Mouse (Mus musculus) intestine, embryonic 16.5 days (tissue): Measurements from ENCODE around the gene Vmn2r90. TPM values are rescaled to one million over a fixed set of nuclear protein-coding genes. Genes with fewer than 3 reads are reported as not detected.
"Not testable (repeated sequence)": the region's sequence is repeated elsewhere in the genome, so short reads cannot be mapped to it uniquely, and the experiment has no call there.

Source experiments
- ATAC-seq: fragments of 200-750 bp; cut with Nextera tagmentation; 2 replicates; pipeline ENCODE4 v1.8.0; 2017; ENCODE audit warnings: moderate TSS enrichment, moderate library complexity
- H3K27ac ChIP-seq: fragments of 300-500 bp; sonication (generic); 2 replicates; pipeline ENCODE4 v1.5.1; 2014; ENCODE audit warnings: mild to moderate bottlenecking, low read length
- H3K27me3 ChIP-seq: fragments of 300-500 bp; sonication (generic); replicated peaks from 2 replicates; pipeline ENCODE4 v1.6.1; 2014; ENCODE audit warnings: low read length, control low read depth, mixed read lengths; ENCODE audit not compliant: control insufficient read depth, insufficient read depth
- H3K36me3 ChIP-seq: fragments of 300-500 bp; sonication (generic); 2 replicates; pipeline ENCODE4 v1.6.1; 2014; ENCODE audit warnings: low read length, control low read depth; ENCODE audit not compliant: control insufficient read depth, insufficient read depth
- H3K4me1 ChIP-seq: fragments of 300-500 bp; sonication (generic); 2 replicates; pipeline ENCODE4 v1.6.1; 2014; ENCODE audit warnings: low read length, control low read depth, mixed read lengths; ENCODE audit not compliant: control insufficient read depth, insufficient read depth
- H3K4me2 ChIP-seq: fragments of 300-500 bp; sonication (generic); 2 replicates; pipeline ENCODE4 v1.6.1; 2014; ENCODE audit warnings: low read depth, low read length, control low read depth
- H3K4me3 ChIP-seq: fragments of 300-500 bp; sonication (generic); 2 replicates; pipeline ENCODE4 v1.5.1; 2014; ENCODE audit warnings: mild to moderate bottlenecking, low read length
- H3K9ac ChIP-seq: fragments of 300-500 bp; sonication (generic); 2 replicates; pipeline ENCODE4 v1.6.1; 2014; ENCODE audit warnings: low read depth, low read length
- H3K9me3 ChIP-seq: fragments of 300-500 bp; sonication (generic); 2 replicates; pipeline ENCODE4 v1.6.1; 2016; ENCODE audit warnings: low read length, control low read depth; ENCODE audit not compliant: control insufficient read depth
- WGBS: fragments of 180-500 bp; shearing (Covaris S2); extraction: QIAGEN DNeasy Blood & Tissue Kit; methylation state at CpG from one replicate; pipeline ENCODE4 v1.1.7; 2014; 5-methylcytosine and 5-hydroxymethylcytosine counted together
- polyA plus RNA-seq: library from polyadenylated mRNA; unstranded; fragments of >200 nt; fragmentation: Nextera tagmentation; extraction: Ambion mirVana; gene quantifications from 2 replicates; pipeline ENCODE4 v1.2.1, GENCODE M21; 2015

Gene Vmn2r90
- polyA plus RNA-seq, 1 experiment from 2014 or later = not detected

DNA sequence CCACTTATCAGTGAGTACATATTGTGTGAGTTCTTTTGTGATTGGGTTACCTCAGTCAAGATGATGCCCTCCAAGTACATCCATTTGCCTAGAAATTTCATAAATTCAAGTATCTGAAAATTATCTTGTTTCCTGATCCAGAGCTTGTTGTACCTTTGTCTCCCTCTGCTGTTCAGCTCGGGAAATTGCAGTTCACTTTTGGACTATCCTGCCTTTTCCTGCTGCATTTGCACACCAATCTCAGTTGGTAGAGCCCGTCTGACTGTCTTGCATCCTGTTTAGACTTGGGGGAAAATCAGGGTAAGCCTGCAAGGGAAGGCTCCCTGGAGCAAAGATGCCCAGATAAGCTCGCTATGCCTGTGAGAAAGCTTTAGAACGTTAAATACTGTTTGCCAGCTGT, 45.8 kb downstream of the Vmn2r90 start:
- not testable (repeated sequence) for H3K4me1 ChIP-seq, H3K4me3 ChIP-seq, H3K9me3 ChIP-seq, ATAC-seq, H3K4me2 ChIP-seq, H3K9ac ChIP-seq, H3K27ac ChIP-seq, H3K36me3 ChIP-seq, H3K27me3 ChIP-seq
- WGBS = 6% methylated on average over 4 of the region's 4 CpGs

DNA sequence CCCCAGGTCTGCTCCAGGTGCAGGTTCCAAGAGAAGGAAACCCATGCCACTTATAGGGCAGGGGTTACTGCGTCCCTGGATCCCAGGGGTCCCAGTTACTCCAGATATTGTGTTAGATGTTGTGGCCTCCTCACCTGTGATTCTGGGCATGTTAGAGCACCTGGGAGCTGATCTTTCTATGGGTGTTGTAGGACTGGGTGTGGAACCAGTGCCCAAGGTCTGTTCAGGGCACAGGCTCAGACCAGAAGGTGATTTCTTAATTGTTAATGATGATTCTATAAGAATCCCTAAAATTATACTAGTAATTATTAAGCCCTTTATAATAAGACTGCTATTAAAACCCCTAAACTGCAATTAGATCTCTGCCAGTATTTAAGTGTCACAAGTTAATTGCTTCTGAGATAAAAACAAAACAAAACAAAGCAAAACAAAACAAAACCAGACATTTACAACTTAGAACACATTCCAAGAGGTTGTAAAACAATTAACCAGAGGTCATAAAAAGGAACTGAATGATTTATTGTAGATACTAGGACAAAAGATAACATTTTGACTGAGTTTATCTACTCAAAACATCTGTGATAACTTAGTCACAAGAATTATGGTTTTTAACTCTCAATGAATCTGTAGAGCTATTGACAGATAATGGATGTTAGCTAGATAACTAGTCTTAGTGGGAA, 59.2 kb downstream of the Vmn2r90 start:
- WGBS = 67% methylated on average over 1 of the region's 1 CpGs
- H3K9ac ChIP-seq = no peak overlapping the region
- H3K4me3 ChIP-seq = no peak overlapping the region
- H3K9me3 ChIP-seq = no peaks in the 10 kb centered on the region
- H3K27me3 ChIP-seq = no peaks in the 10 kb centered on the region
- H3K4me1 ChIP-seq = no peaks in the 10 kb centered on the region
- no peak overlapping the region for H3K27ac ChIP-seq
- ATAC-seq = peak; percentile 84
- H3K36me3 ChIP-seq = no peaks in the 10 kb centered on the region
- no peak overlapping the region for H3K4me2 ChIP-seq

DNA sequence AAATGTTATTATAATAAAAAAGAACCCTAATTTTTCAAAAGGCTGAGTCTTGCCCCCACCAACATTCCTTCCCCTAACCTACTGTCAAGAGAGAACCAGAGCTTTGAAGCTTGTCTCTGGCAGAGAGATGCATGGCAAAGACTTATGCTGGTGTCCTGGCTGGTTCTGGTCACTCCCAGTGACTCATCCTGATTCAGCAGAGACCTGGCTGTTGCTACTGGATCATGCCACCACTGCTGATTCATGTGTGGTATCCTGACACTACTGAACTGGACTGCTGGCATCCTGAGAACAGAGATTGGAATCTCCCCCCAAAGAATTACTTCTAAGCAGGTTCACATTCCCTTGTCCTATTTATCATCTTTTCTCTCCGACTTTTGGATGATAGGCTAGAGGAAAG, 60.7 kb downstream of the Vmn2r90 start:
- no peak overlapping the region for H3K9ac ChIP-seq
- H3K4me1 ChIP-seq = no peaks in the 10 kb centered on the region
- no peak overlapping the region for H3K27ac ChIP-seq
- no peak overlapping the region for H3K4me3 ChIP-seq
- ATAC-seq = no peak
- no peaks in the 10 kb centered on the region for H3K36me3 ChIP-seq
- H3K9me3 ChIP-seq = no peaks in the 10 kb centered on the region
- WGBS = 32% methylated on average over 1 of the region's 1 CpGs
- no peaks in the 10 kb centered on the region for H3K27me3 ChIP-seq
- no peak overlapping the region for H3K4me2 ChIP-seq

DNA sequence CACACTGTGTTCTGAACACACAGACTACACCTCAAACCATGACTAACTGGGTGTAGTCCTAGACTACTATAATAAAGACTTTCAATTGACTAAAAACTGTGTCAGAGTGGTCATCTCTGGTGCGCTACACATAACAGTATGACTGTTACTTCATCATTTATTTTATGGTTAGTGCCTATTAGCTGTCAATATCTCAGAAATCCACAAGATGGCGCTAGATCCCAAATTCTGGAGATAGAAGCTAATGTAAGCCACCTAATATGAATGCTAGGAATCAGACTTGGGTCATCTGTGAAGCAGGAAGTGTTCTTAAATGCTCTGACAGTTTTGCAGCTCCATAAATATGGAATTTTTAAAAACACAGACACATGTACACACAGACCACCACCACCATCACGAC, 62.9 kb downstream of the Vmn2r90 start:
- Histone ChIP-seq H3K9ac (no peak overlapping the region), H3K4me3 (no peak overlapping the region), H3K4me2 (no peak overlapping the region), H3K27me3 (no peaks in the 10 kb centered on the region), H3K4me1 (no peaks in the 10 kb centered on the region), H3K9me3 (no peaks in the 10 kb centered on the region), H3K36me3 (no peaks in the 10 kb centered on the region), H3K27ac (no peak overlapping the region)
- ATAC-seq = peak; percentile 58
- 3% methylated on average over 3 of the region's 3 CpGs for WGBS

Other genes with a start within 250 kb of the Vmn2r90 start
- gene Lnpep, start 78.7 kb upstream of the Vmn2r90 start, polyA plus RNA-seq = 5.9 and 6.2 TPM in 2 replicates
- gene Spaca6, start 123.4 kb downstream of the Vmn2r90 start, polyA plus RNA-seq = 13.7 and 14.5 TPM in 2 replicates
- 0.34 and 0.56 TPM in 2 replicates for gene Has1, start 151.5 kb downstream of the Vmn2r90 start, polyA plus RNA-seq
- gene Fpr1, start 180.2 kb downstream of the Vmn2r90 start, polyA plus RNA-seq = 0.29 and 0.60 TPM in 2 replicates
- gene Fpr2, start 184.1 kb downstream of the Vmn2r90 start, polyA plus RNA-seq = 0.32 and 0.61 TPM in 2 replicates
- not detected in 2 replicates for gene Fpr3, start 184.1 kb downstream of the Vmn2r90 start, polyA plus RNA-seq